Mouse (Mus musculus) MEL (cell line): ENCODE data around the gene Gys1. TPM values are rescaled to one million over a fixed set of nuclear protein-coding genes. Genes with fewer than 3 reads are reported as not detected.
"Not testable (repeated sequence)": the region's sequence is repeated elsewhere in the genome, so short reads cannot be mapped to it uniquely, and the experiment has no call there.

ENCODE experiments used
- DNase-seq: peaks from one replicate; pipeline ENCODE4 v3.0.0; 2011; ENCODE audit warnings: low read depth, low spot score
- H3K27ac ChIP-seq: 2 replicates; pipeline ENCODE4 v1.5.1; 2012; ENCODE audit warnings: low read depth, mild to moderate bottlenecking, control low read depth, low read length, moderate library complexity; ENCODE audit not compliant: control insufficient read depth
- H3K27me3 ChIP-seq, 2 experiments: fragments of 150-350 bp in 1 of 2; sonication (generic) in 1 of 2; 2 replicates each; pipeline ENCODE4 v1.6.1; 2012; ENCODE audit warnings: low read length in 2 of 2, mild to moderate bottlenecking in 2 of 2, improper control_type of control experiment in 1 of 2, moderate library complexity in 1 of 2; ENCODE audit not compliant: insufficient read depth in 2 of 2, control insufficient read depth in 1 of 2
- H3K36me3 ChIP-seq, 2 experiments: 2 replicates each; pipeline ENCODE4 v1.6.1; 2012 to 2014; ENCODE audit warnings: low read length in 2 of 2, improper control_type of control experiment in 1 of 2, inconsistent platforms in 1 of 2, mild to moderate bottlenecking in 1 of 2; ENCODE audit not compliant: insufficient read depth in 2 of 2, control insufficient read depth in 1 of 2
- H3K4me1 ChIP-seq, 2 experiments: fragments of 150-350 bp in 1 of 2; sonication (generic) in 1 of 2; 2 replicates each; pipeline ENCODE4 v1.6.1; 2012; ENCODE audit warnings: low read length in 2 of 2, improper control_type of control experiment in 1 of 2, mild to moderate bottlenecking in 1 of 2; ENCODE audit not compliant: insufficient read depth in 2 of 2, control insufficient read depth in 1 of 2
- H3K4me3 ChIP-seq, 2 experiments: fragments of 150-350 bp in 1 of 2; sonication (generic) in 1 of 2; 2 replicates each; pipeline ENCODE4 v1.5.1; 2012; ENCODE audit warnings: low read depth in 2 of 2, low read length in 2 of 2, mild to moderate bottlenecking in 2 of 2, moderate library complexity in 2 of 2, control low read depth in 1 of 2, improper control_type of control experiment in 1 of 2; ENCODE audit not compliant: control insufficient read depth in 1 of 2, insufficient read depth in 1 of 2
- H3K79me2 ChIP-seq: 2 replicates; pipeline ENCODE4 v1.6.1; 2012; ENCODE audit warnings: mild to moderate bottlenecking, low read length, moderate library complexity; ENCODE audit not compliant: control insufficient read depth, poor library complexity, insufficient read depth
- H3K9ac ChIP-seq: 2 replicates; pipeline ENCODE4 v1.6.1; 2012; ENCODE audit warnings: low read depth, mild to moderate bottlenecking, control low read depth, low read length, moderate library complexity; ENCODE audit not compliant: control insufficient read depth, poor library complexity, severe bottlenecking
- H3K9me3 ChIP-seq: fragments of 150-350 bp; sonication (generic); replicated peaks from 2 replicates; pipeline ENCODE4 v1.6.1; 2012; ENCODE audit warnings: mild to moderate bottlenecking, low read length, improper control_type of control experiment, moderate library complexity; ENCODE audit not compliant: insufficient read depth
- EP300 ChIP-seq, 2 experiments: IDR thresholded peaks; 2 replicates each; pipeline ENCODE4 v1.6.1; 2011; ENCODE audit warnings: improper control_type of control experiment in 2 of 2, low read length in 2 of 2, low read depth in 1 of 2, mild to moderate bottlenecking in 1 of 2
- ETS1 ChIP-seq: IDR thresholded peaks from 2 replicates; pipeline ENCODE4 v1.6.1; 2012; ENCODE audit warnings: low read depth, mild to moderate bottlenecking, inconsistent platforms, low read length, improper control_type of control experiment, moderate library complexity
- GATA1 ChIP-seq: IDR thresholded peaks from 2 replicates; pipeline ENCODE4 v1.6.1; 2011; ENCODE audit warnings: low read depth, low read length, improper control_type of control experiment
- HCFC1 ChIP-seq: IDR thresholded peaks from 2 replicates; pipeline ENCODE4 v1.6.1; 2012; ENCODE audit warnings: low read depth, mild to moderate bottlenecking, inconsistent platforms, low read length, improper control_type of control experiment, moderate library complexity
- RCOR1 ChIP-seq: IDR thresholded peaks from 2 replicates; pipeline ENCODE4 v1.6.1; 2012; ENCODE audit warnings: low read depth, mild to moderate bottlenecking, inconsistent platforms, low read length, improper control_type of control experiment
- TBP ChIP-seq: IDR thresholded peaks from 2 replicates; pipeline ENCODE4 v1.8.0; 2011; ENCODE audit warnings: low read depth, low read length, improper control_type of control experiment
- TCF12 ChIP-seq: IDR thresholded peaks from 2 replicates; pipeline ENCODE4 v1.6.1; 2014; ENCODE audit warnings: low read depth, mild to moderate bottlenecking, inconsistent platforms, low read length, improper control_type of control experiment, moderate library complexity
- ZKSCAN1 ChIP-seq: IDR thresholded peaks from 2 replicates; pipeline ENCODE4 v1.6.1; 2012; ENCODE audit warnings: low read depth, mild to moderate bottlenecking, inconsistent platforms, low read length, improper control_type of control experiment, moderate library complexity
- ZMIZ1 ChIP-seq: IDR thresholded peaks from 2 replicates; pipeline ENCODE4 v1.6.1; 2012; ENCODE audit warnings: low read depth, mild to moderate bottlenecking, inconsistent platforms, low read length, improper control_type of control experiment, moderate library complexity
- ZNF384 ChIP-seq: IDR thresholded peaks from 2 replicates; pipeline ENCODE4 v1.6.1; 2012; ENCODE audit warnings: low read depth, mild to moderate bottlenecking, inconsistent platforms, low read length, improper control_type of control experiment
- polyA plus RNA-seq, 2 experiments: library from polyadenylated mRNA; stranded (reverse) in 1 of 2; unstranded in 1 of 2; fragments of >175 nt in 1 of 2; fragments of >200 nt in 1 of 2; gene quantifications; 2 replicates each; pipeline versions ENCODE4 v1.2.1 to v1.2.4; 2012; ENCODE audit warnings: low replicate concordance in 2 of 2, low read depth in 1 of 2; ENCODE audit not compliant: insufficient read length in 2 of 2, insufficient read depth in 1 of 2, missing spikeins in 1 of 2
- total RNA-seq: library from RNA; depleted of rRNA; stranded (reverse); fragments of 300-350 nt; gene quantifications from 2 replicates; pipeline ENCODE4 v1.2.3, GENCODE M21; 2012

Gys1 gene
- total and polyA plus RNA-seq, 3 experiments, result 12.8 to 46.9 TPM; not detected in 1

DNA sequence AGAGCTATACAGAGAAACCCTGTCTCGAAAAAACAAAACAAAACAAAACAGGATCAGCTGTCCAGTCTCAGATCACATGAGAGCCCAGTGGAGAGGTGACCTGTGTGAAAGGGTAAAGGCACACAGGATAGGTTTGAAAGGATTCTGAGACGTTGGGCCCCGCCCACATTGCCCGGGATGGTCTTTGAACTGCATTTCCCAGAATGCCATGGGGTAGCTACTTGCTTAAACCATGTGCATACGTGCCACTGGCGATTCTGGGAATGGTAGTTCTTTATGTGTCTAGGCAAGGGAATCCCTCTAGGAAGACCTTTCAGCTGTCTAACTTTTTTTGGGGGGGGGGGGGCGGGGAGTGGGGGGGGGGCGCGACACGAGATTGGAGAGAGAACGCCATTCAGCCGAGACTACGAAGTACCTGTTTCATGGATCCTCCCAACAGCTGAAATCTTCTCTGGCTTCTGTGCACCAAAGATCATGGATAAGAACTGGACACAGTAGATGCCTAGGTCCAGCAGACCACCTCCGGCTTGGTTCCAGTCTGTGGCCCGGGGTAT is 46.8 kb downstream of the Gys1 start, which contains the start of gene Tulp2:
Gene Tulp2, plus strand, starts transcription at position 504 of the 554 bp plus-strand sequence.
- DNase-seq, result peak; percentile 90
- peak within 1 kb of the TSS in 1 of 2 experiments; percentile 7; a peak in 1 of 4 replicates for H3K4me3 ChIP-seq
- H3K27me3 ChIP-seq, result no peaks in the 10 kb centered on the region
- TF ChIP-seq ZNF384 (no peak), HCFC1 (peak; percentile 93)
- H3K4me1 ChIP-seq, result peaks cover 2 to 18% of the 10 kb centered on the region in 2 experiments; a peak in 3 of 4 replicates
- H3K36me3 ChIP-seq, result peaks cover 0 to 12% of the 10 kb centered on the region in 2 experiments; a peak in 2 of 4 replicates
- peak within 1 kb of the TSS; percentile 5; the same call in 1 of the 2 replicates for H3K27ac ChIP-seq
- no peak within 1 kb of the TSS for H3K9ac ChIP-seq
- no peaks in the 10 kb centered on the region for H3K79me2 ChIP-seq
- H3K9me3 ChIP-seq, result no peaks in the 10 kb centered on the region

DNA sequence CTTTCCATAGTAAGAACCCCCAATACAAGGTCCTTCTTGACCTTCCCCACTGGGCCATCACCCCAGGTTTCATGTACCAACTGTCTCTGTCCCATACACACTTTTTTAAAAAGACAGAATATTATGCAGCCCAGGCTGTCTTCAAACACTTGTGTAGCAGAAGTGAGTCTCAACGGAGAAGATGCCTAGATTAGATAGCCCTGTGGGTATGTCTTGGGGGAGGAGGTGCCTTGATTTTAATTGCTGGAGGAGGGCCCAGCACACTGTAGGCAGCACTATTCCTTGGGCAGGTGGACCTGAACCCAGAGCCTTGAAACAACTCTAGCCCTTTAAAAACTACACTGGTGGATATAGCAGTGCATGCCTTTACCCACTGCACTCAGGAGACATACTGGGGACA is 47.5 kb downstream of the Gys1 start:
- TF ChIP-seq ZKSCAN1 (no peak), GATA1 (peak; percentile 85), ETS1 (peak; percentile 53), ZNF384 (0 out of 2 replicates have a peak, but pooled peaks have one; percentile 17), TBP (no peak), RCOR1 (peak; percentile 71), EP300 (IDR thresholded peaks at IDR 0.05; ENCODE audit: low read depth in 1 of 2, low read length in 2 of 2) (peak; percentile 36 to 62; a peak in 2 of 4 replicates), TCF12 (peak; percentile 46; the same call in 1 of the 2 replicates), ZMIZ1 (no peak)
- peaks cover 0 to 18% of the 10 kb centered on the region in 2 experiments; a peak in 2 of 4 replicates for H3K36me3 ChIP-seq
- no peaks in the 10 kb centered on the region for H3K27me3 ChIP-seq
- peaks cover 2 to 24% of the 10 kb centered on the region in 2 experiments; a peak in 3 of 4 replicates for H3K4me1 ChIP-seq
- H3K79me2 ChIP-seq, result no peaks in the 10 kb centered on the region
- no peak overlapping the region for H3K9ac ChIP-seq
- no peaks in the 10 kb centered on the region for H3K9me3 ChIP-seq
- peak; percentile 59 for DNase-seq
- peak overlapping the region; percentile 5; the same call in 1 of the 2 replicates for H3K27ac ChIP-seq
- H3K4me3 ChIP-seq, result no peak overlapping the region

DNA sequence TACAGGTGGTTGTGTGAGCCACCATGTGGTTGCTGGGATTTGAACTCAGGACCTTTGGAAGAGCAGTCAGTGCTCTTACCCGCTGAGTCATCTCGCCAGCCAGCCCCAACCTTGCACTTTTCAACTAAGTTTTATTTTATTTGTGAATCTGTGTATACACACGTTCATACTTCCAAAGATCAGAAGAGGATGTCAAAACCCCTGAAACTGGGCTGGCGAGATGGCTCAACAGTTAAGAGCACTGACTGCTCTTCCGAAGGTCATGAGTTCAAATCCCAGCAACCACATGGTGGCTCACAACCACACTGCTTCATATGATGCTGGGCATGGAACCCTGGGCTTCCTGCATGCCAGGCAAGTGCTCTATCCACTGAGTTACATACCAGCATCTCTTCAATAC is 50.3 kb downstream of the Gys1 start:
- H3K9me3 ChIP-seq, H3K9ac ChIP-seq, H3K79me2 ChIP-seq, DNase-seq, H3K27ac ChIP-seq, H3K4me3 ChIP-seq, H3K27me3 ChIP-seq: not testable (repeated sequence)
- peak; percentile 78 for TF ChIP-seq TBP
- Histone ChIP-seq H3K36me3 (peaks cover 0 to 26% of the 10 kb centered on the region in 2 experiments; a peak in 2 of 4 replicates), H3K4me1 (peaks cover 4 to 31% of the 10 kb centered on the region in 2 experiments)
